Mouse (Mus musculus) megakaryocyte progenitor cell, adult 5-6 weeks (primary cell): ENCODE measurements around the gene Adora1. TPM values are rescaled to one million over a fixed set of nuclear protein-coding genes. Genes with fewer than 3 reads are reported as not detected.
"Not testable (repeated sequence)": the region's sequence is repeated elsewhere in the genome, so short reads cannot be mapped to it uniquely, and the experiment has no call there.

Experiments
- ATAC-seq: replicated peaks from 2 replicates; pipeline ENCODE4 v1.8.0; 2016; ENCODE audit warnings: mild to moderate bottlenecking, moderate TSS enrichment, inconsistent platforms; ENCODE audit not compliant: poor library complexity
- total RNA-seq, 2 experiments: library from RNA; stranded (forward) in 1 of 2; stranded (reverse) in 1 of 2; fragments of 157-497, 149-512 nt in 1 of 2; fragments of 200-1000 nt in 1 of 2; gene quantifications; 2 replicates each; pipeline versions ENCODE4 v1.2.3 to v1.2.4; 2015 to 2017

The Adora1 gene
- total RNA-seq (2015) (not detected in 2 replicates), total RNA-seq (2017) (not detected in 2 replicates)

DNA sequence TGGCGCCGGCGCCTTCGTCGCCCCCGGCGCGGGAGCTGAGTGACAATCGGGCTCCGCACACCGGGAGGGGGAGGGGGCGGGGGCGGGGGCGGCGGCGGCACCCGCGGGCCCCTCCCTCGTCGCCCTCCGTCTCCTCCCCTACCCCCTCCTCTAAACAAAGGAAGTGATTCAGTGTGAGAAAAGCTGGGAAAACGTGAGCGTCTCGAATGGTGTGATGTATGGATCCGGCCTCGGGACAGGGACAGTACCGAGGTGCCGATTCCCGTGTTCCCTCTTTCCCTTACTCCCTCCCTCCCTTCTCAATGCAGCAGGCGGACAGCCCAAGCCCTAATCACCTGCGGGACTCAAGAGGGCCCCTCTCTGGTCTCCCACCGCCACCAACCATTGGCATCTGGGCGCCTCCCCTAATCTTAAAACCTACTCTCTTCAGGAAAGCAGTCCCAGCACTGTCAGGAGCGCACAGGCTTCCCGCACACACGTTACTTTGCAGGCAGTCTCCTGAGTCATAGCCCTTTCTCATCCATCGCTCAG is at the start of gene Adora1:
TSS of gene Adora1 (minus strand) at position 41 of the 531 bp plus-strand sequence.
- ATAC-seq: no peak

DNA sequence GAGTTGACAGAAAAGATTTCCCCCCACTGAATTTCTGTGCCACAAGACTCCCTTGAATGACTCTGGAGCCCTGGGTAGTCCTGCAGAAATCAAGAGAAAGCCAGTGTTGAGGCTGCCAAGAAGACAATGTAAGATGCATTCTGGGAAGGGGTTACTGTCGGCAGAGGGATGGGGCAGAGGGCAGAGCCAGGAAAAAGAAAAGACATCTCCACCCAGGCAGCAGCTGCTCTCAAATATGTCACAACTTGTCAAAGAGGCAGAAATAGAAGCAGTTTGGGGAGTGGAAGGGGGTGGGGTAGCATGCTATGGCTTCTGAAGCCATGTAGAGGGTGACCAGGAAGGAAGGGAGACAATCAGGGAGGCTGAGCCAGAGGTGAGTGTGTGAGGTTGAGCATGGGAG is 47.9 kb upstream of the Adora1 start:
- ATAC-seq: no peak

DNA sequence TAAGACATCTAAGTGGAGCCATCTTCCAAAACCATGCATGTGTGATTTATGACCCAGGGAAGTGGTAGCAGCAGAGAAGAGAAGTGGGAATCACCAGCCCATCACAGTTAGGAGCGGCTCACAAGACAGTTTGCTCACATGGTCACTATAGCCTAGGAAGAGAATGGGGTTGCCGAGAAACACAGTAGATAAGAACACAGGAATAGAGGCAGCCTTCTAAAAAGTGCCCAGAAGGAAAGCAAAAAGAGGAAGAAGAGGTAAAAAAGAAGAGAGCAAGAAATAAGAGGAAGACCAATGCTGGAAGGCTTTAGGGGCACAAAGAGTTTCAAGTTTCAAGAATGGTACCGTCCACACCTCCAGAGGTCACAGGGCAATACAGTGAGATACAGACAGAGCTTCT is 47.1 kb upstream of the Adora1 start:
- no peak for ATAC-seq

GRCm38 (mm10) chr1:134281563-134281962 is 46.3 kb upstream of the Adora1 start:
- no peak for ATAC-seq

GRCm38 (mm10) chr1:134280174-134280573 is 44.9 kb upstream of the Adora1 start:
- ATAC-seq: no peak

- ATAC-seq: no peak
These were observed 41.6 kb upstream of the Adora1 start for GRCm38 (mm10) chr1:134276823-134277222.

DNA sequence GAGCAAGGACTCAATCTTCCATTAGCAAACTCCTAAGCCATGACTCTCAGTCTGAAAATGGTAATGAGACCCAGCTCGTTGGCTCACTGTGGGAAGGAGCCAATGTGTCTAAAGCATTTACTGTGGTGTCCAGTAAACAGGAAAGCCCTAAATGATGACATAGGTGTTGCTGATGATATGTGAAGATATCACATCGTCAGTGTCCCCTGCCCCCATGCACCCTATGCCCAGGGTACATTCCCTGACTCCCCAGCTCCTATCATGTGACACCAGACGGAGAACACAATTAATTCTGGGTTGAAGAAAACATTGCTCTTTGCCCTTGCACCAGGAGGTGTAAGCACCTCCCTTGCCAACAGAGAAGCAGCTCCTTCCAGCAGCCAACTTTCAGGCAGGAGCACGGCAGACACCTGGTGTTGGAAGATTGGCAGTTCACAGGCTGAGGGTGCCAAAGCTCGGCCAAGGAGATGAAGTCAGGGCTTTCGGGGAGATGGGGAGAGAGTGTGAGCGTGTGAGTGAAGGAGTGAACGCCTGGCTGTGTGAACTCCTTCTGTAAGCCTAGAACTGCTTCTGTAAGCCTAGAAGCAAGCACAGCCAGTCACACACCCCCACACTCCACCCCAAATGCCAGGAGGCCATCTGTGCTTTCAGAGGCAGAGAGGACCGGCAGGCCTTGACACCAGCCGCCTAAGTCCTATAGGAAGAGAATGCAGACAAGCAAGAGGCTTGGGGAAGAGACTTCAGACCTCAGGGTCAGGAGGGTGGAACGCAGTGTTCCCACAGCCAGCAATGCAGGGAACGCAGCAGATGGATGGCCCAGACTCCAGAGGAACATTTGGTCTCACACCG is 40.6 kb upstream of the Adora1 start:
- ATAC-seq: no peak

DNA sequence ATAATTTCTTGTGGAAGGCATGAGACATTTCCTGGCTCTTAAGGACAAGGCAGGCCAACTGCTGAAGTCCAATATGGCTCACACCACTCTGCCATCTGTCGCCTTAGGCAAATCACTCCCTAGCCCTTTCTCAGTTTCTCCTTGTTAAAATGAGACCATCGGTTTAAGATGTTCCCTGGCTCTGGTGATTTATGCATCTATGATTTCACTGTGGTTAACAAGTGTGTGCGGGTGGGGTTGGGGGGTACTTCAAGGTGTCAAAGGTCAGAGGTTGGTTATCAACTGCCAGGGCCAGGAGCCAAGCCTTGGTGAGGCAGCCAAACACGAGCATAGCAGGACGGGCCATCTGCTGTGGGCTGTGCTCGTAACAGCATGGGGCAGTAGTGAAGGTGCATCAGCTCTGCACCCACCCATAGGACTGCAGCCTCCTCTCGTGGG is 39.3 kb upstream of the Adora1 start:
- no peak for ATAC-seq

DNA sequence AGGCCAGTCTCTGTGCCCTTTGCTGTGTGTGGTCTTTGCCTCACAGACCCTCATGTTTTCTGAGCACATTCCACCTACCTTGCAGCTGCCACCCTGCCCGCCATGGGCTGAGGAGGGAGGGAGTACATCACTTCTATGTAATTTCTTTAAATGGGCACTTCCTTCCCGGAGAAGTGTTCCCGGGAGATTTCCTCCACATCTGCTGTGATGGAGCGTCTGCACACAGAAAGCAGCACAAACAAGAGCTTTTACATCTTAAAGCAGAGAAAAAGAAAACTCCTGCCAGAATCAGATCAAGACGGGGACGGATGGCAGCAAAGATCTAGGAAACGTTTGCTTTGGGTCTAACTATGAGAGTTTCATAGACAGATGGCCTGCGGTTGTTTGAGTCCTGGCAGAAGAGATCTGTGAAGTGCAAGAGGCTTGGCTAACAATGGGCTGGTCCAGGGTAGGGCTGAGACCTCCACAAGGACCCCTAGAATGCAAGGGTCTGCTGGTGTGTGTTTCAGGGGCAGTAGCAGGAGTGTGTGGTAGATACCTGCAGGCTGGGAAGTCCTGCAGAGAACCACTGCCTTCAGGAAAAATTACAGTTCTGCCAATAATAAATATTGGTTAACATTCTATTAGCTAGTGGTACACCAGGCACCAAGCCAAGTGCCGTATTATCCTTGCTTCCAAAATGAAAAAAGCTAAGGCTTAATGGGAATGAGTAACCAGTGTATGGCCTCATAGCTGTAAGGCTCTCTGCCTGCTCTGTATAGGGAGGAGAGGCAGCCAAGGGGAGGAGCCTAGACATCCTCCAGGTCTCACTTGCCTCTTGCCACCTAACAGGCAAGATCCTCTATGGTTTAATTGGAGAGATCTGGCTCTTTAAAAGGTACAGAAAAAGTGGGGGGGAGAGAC is 38.5 kb upstream of the Adora1 start:
- no peak for ATAC-seq

GRCm38 (mm10) chr1:134272754-134273250 is 37.6 kb upstream of the Adora1 start:
- no peak for ATAC-seq

DNA sequence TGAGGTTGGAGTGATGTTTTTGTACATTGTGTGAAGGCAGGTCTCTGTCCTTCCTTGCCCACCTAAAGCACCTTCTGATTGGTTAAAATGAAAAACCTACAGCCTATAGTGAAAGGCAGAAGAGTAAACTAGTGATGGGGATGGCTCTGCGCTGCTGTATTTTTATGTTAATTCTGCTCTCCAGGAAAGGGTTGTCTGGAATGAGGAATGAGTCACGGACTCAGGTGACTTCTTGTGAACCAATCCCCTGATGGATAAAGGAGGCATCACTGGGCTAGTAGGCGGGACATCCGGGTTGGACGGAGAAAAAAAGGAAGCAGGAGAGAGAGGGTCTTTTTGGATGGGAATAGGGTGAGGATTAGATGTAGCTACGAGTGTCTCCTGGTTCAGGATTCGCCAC is 34.8 kb upstream of the Adora1 start:
- ATAC-seq: no peak

DNA sequence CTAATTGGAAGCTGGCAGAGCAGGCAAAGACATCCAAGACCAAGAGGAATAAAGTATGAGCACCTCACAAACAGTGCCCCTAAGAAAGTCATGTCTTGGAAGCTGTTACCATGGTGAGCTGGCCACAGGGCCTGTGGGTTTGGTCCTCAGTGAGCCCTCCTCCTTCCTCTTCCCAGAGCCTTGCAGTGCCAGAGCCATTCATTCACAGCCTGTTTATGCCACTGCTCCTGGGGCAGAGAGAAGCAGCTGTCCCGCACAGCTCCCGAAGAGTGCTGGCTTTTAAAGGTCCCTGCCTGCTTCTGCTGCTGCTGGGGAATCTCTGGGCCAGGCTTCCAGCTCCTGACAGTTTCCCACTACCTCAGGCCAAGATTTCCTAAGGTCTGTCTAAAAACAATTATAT is 30.6 kb upstream of the Adora1 start:
- ATAC-seq: no peak

GRCm38 (mm10) chr1:134264341-134264740 is 29.1 kb upstream of the Adora1 start:
- ATAC-seq: no peak

DNA sequence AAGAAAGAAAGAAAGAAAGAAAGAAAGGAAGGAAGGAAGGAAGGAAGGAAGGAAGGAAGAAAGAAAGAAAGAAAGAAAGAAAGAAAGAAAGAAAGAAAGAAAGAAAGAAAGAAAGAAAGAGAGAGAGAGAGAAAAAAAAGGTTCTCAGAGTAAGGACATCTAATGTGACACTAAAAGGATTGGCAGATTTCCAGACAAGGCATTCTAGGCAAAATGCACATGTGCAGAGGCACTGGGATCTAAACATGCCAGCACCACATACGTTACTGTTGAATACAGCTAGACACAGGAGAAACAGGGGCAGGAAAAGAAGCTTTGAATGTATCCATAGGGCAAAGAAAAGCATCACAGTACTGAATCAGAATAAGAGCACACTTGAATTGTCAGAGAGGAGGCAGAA is 14.4 kb upstream of the Adora1 start:
- ATAC-seq: not testable (repeated sequence)

GRCm38 (mm10) chr1:134246590-134246989 is 11.4 kb upstream of the Adora1 start:
- no peak for ATAC-seq

GRCm38 (mm10) chr1:134245004-134245717 is 9.9 kb upstream of the Adora1 start:
- ATAC-seq: no peak

DNA sequence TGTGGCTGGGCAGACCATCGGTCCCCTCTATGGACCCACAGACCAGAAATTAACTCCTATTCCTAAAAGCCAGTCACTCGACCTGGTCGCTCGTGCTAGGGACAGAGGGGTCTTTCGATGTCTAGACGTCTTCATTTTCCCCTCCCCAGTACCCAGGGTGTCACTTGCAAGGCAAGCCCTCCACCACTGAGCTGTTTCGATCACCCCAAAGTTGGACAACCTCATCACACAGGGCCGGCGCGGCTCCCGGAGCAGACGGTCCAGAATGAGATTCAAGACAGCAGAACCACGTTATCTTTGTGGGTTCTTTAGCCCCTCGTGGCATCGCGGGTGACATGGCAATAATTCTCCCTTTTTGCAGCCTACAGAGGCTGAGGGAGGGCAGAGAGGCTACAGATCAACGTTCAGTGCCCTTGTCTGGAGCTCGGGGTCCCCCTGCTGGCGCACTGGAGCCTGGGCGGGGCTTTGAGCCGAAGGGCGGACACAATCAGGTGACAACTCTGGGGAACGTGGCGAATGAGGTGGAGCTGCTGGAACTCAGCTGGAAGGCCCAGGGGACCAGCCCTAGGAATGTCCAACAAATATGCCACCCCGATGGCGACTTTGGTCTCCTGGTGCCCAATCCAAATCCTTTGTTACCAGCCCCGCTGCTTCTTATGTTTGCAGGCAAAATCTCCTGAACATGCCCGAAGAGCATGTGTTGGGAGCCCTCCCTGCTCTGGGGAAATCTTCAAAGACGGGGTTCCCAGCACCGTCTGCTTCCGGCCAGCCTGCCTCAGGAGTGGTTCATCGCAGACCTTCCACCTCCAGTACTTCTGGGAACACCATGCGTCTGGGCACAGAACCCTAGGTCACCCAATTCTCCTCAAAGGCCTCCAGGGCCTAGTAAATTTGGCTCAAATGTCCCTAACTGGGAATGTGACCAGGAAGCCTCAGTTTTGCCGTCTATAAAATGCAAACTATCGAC is 9.0 kb upstream of the Adora1 start:
- ATAC-seq: peak; percentile 99

GRCm38 (mm10) chr1:134243505-134243904 is 8.3 kb upstream of the Adora1 start:
- ATAC-seq: no peak

DNA sequence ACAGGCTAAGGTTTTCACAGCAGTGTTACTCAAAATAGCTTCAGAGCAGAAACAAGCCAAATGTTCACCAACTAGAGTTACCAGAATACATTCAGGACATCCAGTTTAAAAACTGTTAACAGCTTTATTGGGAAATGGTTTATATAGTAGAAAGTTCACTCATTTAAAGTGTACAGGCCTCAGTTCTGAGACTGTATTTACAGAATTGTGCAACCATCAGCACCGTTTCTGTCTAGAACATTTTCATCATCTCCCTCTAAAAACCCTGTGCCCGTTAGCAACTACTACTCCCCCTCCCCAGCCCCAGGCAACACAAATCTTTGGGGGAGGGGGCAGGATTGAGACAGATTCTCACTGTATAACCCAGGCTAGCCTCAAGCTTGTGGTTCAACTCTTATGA is 7.1 kb upstream of the Adora1 start:
- no peak for ATAC-seq
